Mouse (Mus musculus) retina, embryonic 14.5 days (tissue): ENCODE data around the gene Rere.
"Not testable (repeated sequence)": the region's sequence is repeated elsewhere in the genome, so short reads cannot be mapped to it uniquely, and the experiment has no call there.

Source experiments
- DNase-seq: peaks from one replicate; pipeline ENCODE4 v3.0.0-alpha.2; 2015; ENCODE audit warnings: low spot score

Rere gene

GRCm38 (mm10) chr4:150582966-150583776 is 301.7 kb downstream of the Rere start:
- peak; percentile 29 for DNase-seq

GRCm38 (mm10) chr4:150583777-150584135 is 302.3 kb downstream of the Rere start:
- DNase-seq, result no peak

- no peak for DNase-seq
Measured at GRCm38 (mm10) chr4:150585800-150586199, 304.4 kb downstream of the Rere start.

- DNase-seq, result no peak
Measured at GRCm38 (mm10) chr4:150586275-150586674, 304.8 kb downstream of the Rere start.

- DNase-seq, result no peak
Measured at GRCm38 (mm10) chr4:150587597-150588299, 306.3 kb downstream of the Rere start.

- DNase-seq, result no peak
Measured at GRCm38 (mm10) chr4:150588300-150588621, 306.8 kb downstream of the Rere start.

- DNase-seq, result no peak
Measured at GRCm38 (mm10) chr4:150590621-150591282, 309.3 kb downstream of the Rere start.

- DNase-seq, result no peak
Measured at GRCm38 (mm10) chr4:150591602-150592001, 310.2 kb downstream of the Rere start.

GRCm38 (mm10) chr4:150592087-150592486 is 310.6 kb downstream of the Rere start:
- no peak for DNase-seq

- no peak for DNase-seq
Measured at GRCm38 (mm10) chr4:150593473-150594217, 312.2 kb downstream of the Rere start.

GRCm38 (mm10) chr4:150594298-150594829 is 312.9 kb downstream of the Rere start:
- no peak for DNase-seq

GRCm38 (mm10) chr4:150595071-150595470 is 313.6 kb downstream of the Rere start:
- DNase-seq, result no peak

GRCm38 (mm10) chr4:150595991-150596390 is 314.5 kb downstream of the Rere start:
- no peak for DNase-seq

GRCm38 (mm10) chr4:150598686-150599085 is 317.2 kb downstream of the Rere start:
- no peak for DNase-seq

GRCm38 (mm10) chr4:150599119-150599992 is 317.9 kb downstream of the Rere start:
- DNase-seq, result no peak

GRCm38 (mm10) chr4:150600503-150600902 is 319.1 kb downstream of the Rere start:
- DNase-seq, result not testable (repeated sequence)

- DNase-seq, result no peak
Measured at GRCm38 (mm10) chr4:150601489-150601888, 320.0 kb downstream of the Rere start.

- no peak for DNase-seq
Measured at GRCm38 (mm10) chr4:150603366-150604061, 322.1 kb downstream of the Rere start.

- DNase-seq, result no peak
Measured at GRCm38 (mm10) chr4:150605804-150606203, 324.4 kb downstream of the Rere start.

GRCm38 (mm10) chr4:150606449-150607161 is 325.2 kb downstream of the Rere start:
- DNase-seq, result peak; percentile 58
